Mouse (Mus musculus) MEL (cell line): ENCODE measurements around the gene Rps10.

Experiments
- GATA1 ChIP-seq: IDR thresholded peaks from 2 replicates; pipeline ENCODE4 v1.6.1; 2011; ENCODE audit warnings: low read depth, low read length, improper control_type of control experiment
- POLR2A ChIP-seq, 2 experiments: IDR thresholded peaks; 2 replicates each; pipeline ENCODE4 v1.6.1; 2011 to 2012; ENCODE audit warnings: low read length in 2 of 2, mild to moderate bottlenecking in 2 of 2, control low read depth in 1 of 2, improper control_type of control experiment in 1 of 2, low read depth in 1 of 2, moderate library complexity in 1 of 2; ENCODE audit not compliant: control insufficient read depth in 1 of 2, insufficient read depth in 1 of 2, poor library complexity in 1 of 2

- TF ChIP-seq GATA1 (no peak), POLR2A (IDR thresholded peaks at IDR 0.05; ENCODE audit: control insufficient read depth in 1 of 2, insufficient read depth in 1 of 2, low read depth in 1 of 2, low read length in 2 of 2, poor library complexity in 1 of 2) (no peak)
These were observed 26.9 kb downstream of the Rps10 start for GRCm38 (mm10) chr17:27609576-27609975.
